Mouse (Mus musculus) liver, embryonic 14 days (tissue): ENCODE results near the gene Zfp820. TPM values are rescaled to one million over a fixed set of nuclear protein-coding genes. Genes with fewer than 3 reads are reported as not detected.

Experiments used
- polyA plus RNA-seq: library from polyadenylated mRNA; depleted of rRNA; stranded (reverse); fragments of >200 nt; gene quantifications from 2 replicates; pipeline ENCODE4 v1.2.3, GENCODE M21; 2012; rRNA removed

The Zfp820 gene
- polyA plus RNA-seq: 0.78 and 0.79 TPM in 2 replicates

DNA sequence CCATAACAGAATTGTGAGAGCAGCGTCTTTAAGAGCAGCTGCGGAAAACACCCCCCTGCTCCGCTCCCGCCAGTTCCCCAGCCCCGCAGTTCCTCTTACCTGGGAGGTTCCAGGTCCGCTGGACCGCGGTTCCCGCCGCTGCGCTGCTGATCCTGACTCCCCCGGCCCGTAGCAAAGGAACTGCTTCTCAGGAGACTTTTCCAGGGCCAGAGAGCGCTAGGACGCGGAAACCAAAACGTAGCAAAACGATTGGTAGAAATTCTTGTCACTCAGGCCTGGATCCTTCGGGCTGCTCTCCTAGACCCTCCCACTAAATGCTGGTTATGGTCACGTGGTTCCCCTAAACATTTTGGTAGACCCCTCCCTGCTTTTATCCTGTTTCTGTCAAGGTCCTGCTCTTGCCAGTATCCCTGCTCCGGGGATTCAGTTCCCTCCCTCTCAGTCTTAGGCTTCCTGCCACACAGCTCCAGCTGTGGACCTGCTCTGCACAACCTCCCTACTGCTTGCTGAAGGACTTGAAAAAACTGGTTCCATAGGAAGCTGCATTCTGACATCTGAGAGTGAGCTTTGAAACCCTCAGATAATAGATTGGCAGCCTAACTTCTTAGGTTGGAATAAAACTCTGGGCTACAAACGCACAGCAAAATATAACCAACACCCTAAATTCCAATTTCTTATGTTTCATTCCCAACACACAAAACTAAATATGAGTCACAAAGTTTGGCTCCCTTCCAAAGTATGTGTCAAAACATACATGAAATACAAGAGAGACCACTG lies at the start of gene Zfp820:
Gene Zfp820 (minus strand): TSS at position 228 of the 777 bp plus-strand sequence.

Other genes starting within 250 kb of the Zfp820 start
- gene Zfp983, start 195.1 kb downstream of the Zfp820 start, polyA plus RNA-seq: 0.63 and 0.84 TPM in 2 replicates
- gene Gm10226, start 153.9 kb downstream of the Zfp820 start, polyA plus RNA-seq: 2.3 and 4.5 TPM in 2 replicates
- gene Zfp760, start 138.0 kb downstream of the Zfp820 start, polyA plus RNA-seq: 4.1 and 4.5 TPM in 2 replicates
- 1.4 TPM in 2 replicates for gene Zfp229, start 115.0 kb downstream of the Zfp820 start, polyA plus RNA-seq
- 0.58 and 0.63 TPM in 2 replicates for gene Zfp995, start 64.2 kb upstream of the Zfp820 start, polyA plus RNA-seq
- 4.2 and 4.6 TPM in 2 replicates for gene Zfp942, start 116.7 kb upstream of the Zfp820 start, polyA plus RNA-seq
- gene Zfp943, start 116.8 kb upstream of the Zfp820 start, polyA plus RNA-seq: 3.9 and 4.1 TPM in 2 replicates